Mouse (Mus musculus): ENCODE measurements around the gene Chn2. TPM values are rescaled to one million over a fixed set of nuclear protein-coding genes. Genes with fewer than 3 reads are reported as not detected.
A peak's percentile ranks its signal among the peaks of the same experiment; 100 is the strongest.

Gene Chn2
- 31.9 and 35.2 TPM in 2 replicates for polyA plus RNA-seq (2015; fragmentation: Nextera tagmentation; extraction: Ambion mirVana)

- under 1% methylated on average over 37 of the region's 43 CpGs for WGBS
- Histone ChIP-seq H3K9ac (peak within 1 kb of the TSS; percentile 96), H3K27ac (peak within 1 kb of the TSS; percentile 99), H3K4me2 (peak within 1 kb of the TSS; percentile 88), H3K4me3 (peak within 1 kb of the TSS; percentile 75), H3K27me3 (peaks cover 3% of the 10 kb centered on the region; the same call in 1 of the 2 replicates), H3K4me1 (peaks cover 45% of the 10 kb centered on the region), H3K36me3 (ENCODE audit: poor library complexity, severe bottlenecking) (no peaks in the 10 kb centered on the region), H3K9me3 (replicated peaks) (no peaks in the 10 kb centered on the region)
- peak; percentile 84 for ATAC-seq
Observed at GRCm38 (mm10) chr6:54039357-54039804, at the start of gene Chn2. TSS of gene Chn2 (plus strand) at chr6:54039554.

GRCm38 (mm10) chr6:53992386-53992785 is 47.0 kb upstream of the Chn2 start:
- H3K27me3 ChIP-seq, result no peaks in the 10 kb centered on the region
- no peak overlapping the region for H3K4me2 ChIP-seq
- no peaks in the 10 kb centered on the region for H3K36me3 ChIP-seq (ENCODE audit: poor library complexity, severe bottlenecking)
- H3K9me3 ChIP-seq (replicated peaks), result 0 out of 2 replicates have a peak, but pooled peaks cover 3% of the 10 kb centered on the region
- WGBS, result 80% methylated on average over 3 of the region's 3 CpGs
- no peak for ATAC-seq
- no peaks in the 10 kb centered on the region for H3K4me1 ChIP-seq
- no peak overlapping the region for H3K27ac ChIP-seq
- no peak overlapping the region for H3K4me3 ChIP-seq
- H3K9ac ChIP-seq, result no peak overlapping the region

- 77% methylated on average over 4 of the region's 4 CpGs for WGBS
- Histone ChIP-seq H3K27ac (no peak overlapping the region), H3K4me3 (no peak overlapping the region), H3K4me1 (no peaks in the 10 kb centered on the region), H3K9ac (no peak overlapping the region), H3K36me3 (ENCODE audit: poor library complexity, severe bottlenecking) (no peaks in the 10 kb centered on the region), H3K27me3 (no peaks in the 10 kb centered on the region), H3K9me3 (replicated peaks) (0 out of 2 replicates have a peak, but pooled peaks cover 3% of the 10 kb centered on the region), H3K4me2 (no peak overlapping the region)
- no peak for ATAC-seq
Observed at GRCm38 (mm10) chr6:53995519-53995918, 43.8 kb upstream of the Chn2 start.

- Histone ChIP-seq H3K4me2 (no peak overlapping the region), H3K36me3 (ENCODE audit: poor library complexity, severe bottlenecking) (no peaks in the 10 kb centered on the region), H3K27ac (no peak overlapping the region), H3K9ac (no peak overlapping the region), H3K4me3 (no peak overlapping the region), H3K4me1 (no peaks in the 10 kb centered on the region), H3K9me3 (replicated peaks) (peaks cover 3% of the 10 kb centered on the region; the same call in 1 of the 2 replicates), H3K27me3 (no peaks in the 10 kb centered on the region)
- ATAC-seq, result no peak
- WGBS, result 93% methylated on average over 3 of the region's 3 CpGs
Observed at GRCm38 (mm10) chr6:53996226-53996955, 43.0 kb upstream of the Chn2 start.

GRCm38 (mm10) chr6:54005302-54005701 is 34.1 kb upstream of the Chn2 start:
- no peak overlapping the region for H3K4me2 ChIP-seq
- H3K27me3 ChIP-seq, result no peaks in the 10 kb centered on the region
- no peaks in the 10 kb centered on the region for H3K36me3 ChIP-seq (ENCODE audit: poor library complexity, severe bottlenecking)
- H3K9ac ChIP-seq, result no peak overlapping the region
- ATAC-seq, result no peak
- WGBS, result 82% methylated on average over 4 of the region's 4 CpGs
- H3K4me3 ChIP-seq, result no peak overlapping the region
- no peak overlapping the region for H3K27ac ChIP-seq
- H3K4me1 ChIP-seq, result peaks cover 17% of the 10 kb centered on the region
- no peaks in the 10 kb centered on the region; the same call in 1 of the 2 replicates for H3K9me3 ChIP-seq (replicated peaks)

- Histone ChIP-seq H3K4me3 (no peak overlapping the region), H3K4me2 (peak overlapping the region; percentile 19), H3K27me3 (no peaks in the 10 kb centered on the region), H3K9me3 (replicated peaks) (no peaks in the 10 kb centered on the region), H3K9ac (no peak overlapping the region), H3K4me1 (peaks cover 20% of the 10 kb centered on the region), H3K27ac (peak overlapping the region; percentile 53), H3K36me3 (ENCODE audit: poor library complexity, severe bottlenecking) (no peaks in the 10 kb centered on the region)
- 65% methylated on average over 16 of the region's 16 CpGs for WGBS
- no peak for ATAC-seq
Observed at GRCm38 (mm10) chr6:54008448-54009120, 30.8 kb upstream of the Chn2 start.

- H3K4me2 ChIP-seq, result no peak overlapping the region
- no peaks in the 10 kb centered on the region for H3K27me3 ChIP-seq
- peaks cover 20% of the 10 kb centered on the region for H3K4me1 ChIP-seq
- no peaks in the 10 kb centered on the region for H3K9me3 ChIP-seq (replicated peaks)
- WGBS, result 30% methylated on average over 4 of the region's 4 CpGs
- ATAC-seq, result no peak
- H3K4me3 ChIP-seq, result no peak overlapping the region
- H3K27ac ChIP-seq, result no peak overlapping the region
- no peaks in the 10 kb centered on the region for H3K36me3 ChIP-seq (ENCODE audit: poor library complexity, severe bottlenecking)
- H3K9ac ChIP-seq, result no peak overlapping the region
Observed at GRCm38 (mm10) chr6:54009293-54009692, 30.1 kb upstream of the Chn2 start.

- Histone ChIP-seq H3K4me2 (no peak overlapping the region), H3K4me3 (no peak overlapping the region), H3K36me3 (ENCODE audit: poor library complexity, severe bottlenecking) (no peaks in the 10 kb centered on the region), H3K27me3 (no peaks in the 10 kb centered on the region), H3K4me1 (peaks cover 20% of the 10 kb centered on the region), H3K9me3 (replicated peaks) (no peaks in the 10 kb centered on the region), H3K9ac (no peak overlapping the region), H3K27ac (no peak overlapping the region)
- ATAC-seq, result no peak
- 53% methylated on average over 9 of the region's 9 CpGs for WGBS
Observed at GRCm38 (mm10) chr6:54010362-54010761, 29.0 kb upstream of the Chn2 start.

- no peak overlapping the region for H3K4me2 ChIP-seq
- H3K9ac ChIP-seq, result no peak overlapping the region
- no peak overlapping the region for H3K27ac ChIP-seq
- no peaks in the 10 kb centered on the region for H3K27me3 ChIP-seq
- no peaks in the 10 kb centered on the region for H3K36me3 ChIP-seq (ENCODE audit: poor library complexity, severe bottlenecking)
- ATAC-seq, result no peak
- no peaks in the 10 kb centered on the region for H3K9me3 ChIP-seq (replicated peaks)
- H3K4me1 ChIP-seq, result peaks cover 20% of the 10 kb centered on the region
- WGBS, result 96% methylated on average over 1 of the region's 1 CpGs
- H3K4me3 ChIP-seq, result no peak overlapping the region
Observed at GRCm38 (mm10) chr6:54012163-54012562, 27.2 kb upstream of the Chn2 start.

- Histone ChIP-seq H3K9ac (no peak overlapping the region), H3K9me3 (replicated peaks) (no peaks in the 10 kb centered on the region), H3K4me2 (no peak overlapping the region), H3K27ac (no peak overlapping the region), H3K4me3 (no peak overlapping the region), H3K36me3 (ENCODE audit: poor library complexity, severe bottlenecking) (no peaks in the 10 kb centered on the region), H3K27me3 (no peaks in the 10 kb centered on the region), H3K4me1 (no peaks in the 10 kb centered on the region)
- WGBS, result 79% methylated on average over 2 of the region's 2 CpGs
- no peak for ATAC-seq
Observed at GRCm38 (mm10) chr6:54018038-54018437, 21.3 kb upstream of the Chn2 start.

- Histone ChIP-seq H3K9ac (no peak overlapping the region), H3K4me3 (no peak overlapping the region), H3K27ac (no peak overlapping the region), H3K27me3 (no peaks in the 10 kb centered on the region), H3K4me1 (no peaks in the 10 kb centered on the region), H3K4me2 (no peak overlapping the region), H3K9me3 (replicated peaks) (no peaks in the 10 kb centered on the region), H3K36me3 (ENCODE audit: poor library complexity, severe bottlenecking) (no peaks in the 10 kb centered on the region)
- ATAC-seq, result no peak
- WGBS, result 84% methylated on average over 5 of the region's 5 CpGs
Observed at GRCm38 (mm10) chr6:54018861-54019260, 20.5 kb upstream of the Chn2 start.

- H3K27me3 ChIP-seq, result no peaks in the 10 kb centered on the region
- 55% methylated on average over 15 of the region's 15 CpGs for WGBS
- no peak overlapping the region; the same call in 1 of the 2 replicates for H3K4me2 ChIP-seq
- H3K4me1 ChIP-seq, result no peaks in the 10 kb centered on the region
- no peak overlapping the region for H3K9ac ChIP-seq
- ATAC-seq, result no peak
- H3K9me3 ChIP-seq (replicated peaks), result no peaks in the 10 kb centered on the region
- H3K36me3 ChIP-seq (ENCODE audit: poor library complexity, severe bottlenecking), result no peaks in the 10 kb centered on the region
- H3K27ac ChIP-seq, result no peak overlapping the region
- H3K4me3 ChIP-seq, result no peak overlapping the region
Observed at GRCm38 (mm10) chr6:54021123-54021789, 18.1 kb upstream of the Chn2 start.

All from forebrain, embryonic 13.5 days (tissue).